Mouse (Mus musculus) embryonic fibroblast, embryonic 13.5 days (primary cell): ENCODE results near the gene Washc4.

Experiments used
- CTCF ChIP-seq: IDR thresholded peaks from 2 replicates; pipeline ENCODE4 v1.5.1; 2011; ENCODE audit warnings: mild to moderate bottlenecking, control low read depth, low read length, moderate library complexity, borderline replicate concordance; ENCODE audit not compliant: insufficient read depth
- POLR2A ChIP-seq: IDR thresholded peaks from 2 replicates; pipeline ENCODE4 v1.6.1; 2011; ENCODE audit warnings: low read depth, mild to moderate bottlenecking, control low read depth, low read length, moderate library complexity

- no peak for TF ChIP-seq CTCF
- no peak for TF ChIP-seq POLR2A
Measured at GRCm38 (mm10) chr10:83628241-83628640, 84.7 kb downstream of the Washc4 start.
